Mouse (Mus musculus): ENCODE results near the gene Lemd1.

DNA sequence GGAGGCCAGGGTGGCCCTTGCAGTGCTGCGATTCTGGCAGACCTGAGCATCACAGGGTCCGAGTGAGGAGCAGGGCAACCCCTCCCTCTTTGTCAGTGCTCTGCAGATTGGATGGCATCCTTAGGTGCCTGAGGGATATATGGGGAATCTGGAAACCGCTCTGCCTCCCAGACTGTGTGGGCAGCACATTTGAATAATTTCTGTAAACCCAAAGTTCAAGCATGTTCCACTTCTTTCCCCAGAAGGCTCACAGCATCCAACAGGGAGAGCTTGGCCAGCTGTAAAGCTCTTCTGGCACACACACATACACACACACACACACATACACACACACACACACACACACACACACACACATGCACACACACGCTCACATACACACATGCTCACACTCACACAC, 47.5 kb upstream of the Lemd1 start:
- no peak for TF ChIP-seq POLR2A (IDR thresholded peaks at IDR 0.05; ENCODE audit: borderline replicate concordance, extremely low read depth, low read depth, low read length)
- TF ChIP-seq CTCF (IDR thresholded peaks at IDR 0.05; ENCODE audit: insufficient read depth, low read length) = no peak

Measured in lung, adult 2 months (tissue).